Mouse (Mus musculus) liver, embryonic 13.5 days (tissue): ENCODE results near the gene Iah1. TPM values are rescaled to one million over a fixed set of nuclear protein-coding genes. Genes with fewer than 3 reads are reported as not detected.

Experiments
- ATAC-seq: fragments of 200-750 bp; cut with Nextera tagmentation; 2 replicates; pipeline ENCODE4 v1.8.0; 2017; ENCODE audit warnings: low read depth, mild to moderate bottlenecking, moderate number of reproducible peaks, moderate library complexity
- DNase-seq: peaks from one replicate; pipeline ENCODE4 v3.0.0; 2022
- H3K27ac ChIP-seq: fragments of 300-500 bp; sonication (generic); 2 replicates; pipeline ENCODE4 v1.5.1; 2015; ENCODE audit warnings: moderate library complexity, mild to moderate bottlenecking, inconsistent platforms
- H3K27me3 ChIP-seq: fragments of 300-500 bp; sonication (generic); 2 replicates; pipeline ENCODE4 v1.6.1; 2015; ENCODE audit warnings: mild to moderate bottlenecking, inconsistent platforms
- H3K36me3 ChIP-seq: fragments of 300-500 bp; sonication (generic); 2 replicates; pipeline ENCODE4 v1.6.1; 2015; ENCODE audit warnings: mild to moderate bottlenecking, inconsistent platforms
- H3K4me1 ChIP-seq: fragments of 300-500 bp; sonication (generic); replicated peaks from 2 replicates; pipeline ENCODE4 v1.6.1; 2015; ENCODE audit warnings: inconsistent platforms
- H3K4me2 ChIP-seq: fragments of 300-500 bp; sonication (generic); 2 replicates; pipeline ENCODE4 v1.6.1; 2015; ENCODE audit warnings: inconsistent platforms, mild to moderate bottlenecking, moderate library complexity
- H3K4me3 ChIP-seq: fragments of 300-500 bp; sonication (generic); replicated peaks from 2 replicates; pipeline ENCODE4 v1.5.1; 2015; ENCODE audit warnings: mild to moderate bottlenecking, inconsistent platforms
- H3K9ac ChIP-seq: fragments of 300-500 bp; sonication (generic); 2 replicates; pipeline ENCODE4 v1.6.1; 2015; ENCODE audit warnings: mild to moderate bottlenecking, inconsistent platforms
- H3K9me3 ChIP-seq: fragments of 300-500 bp; sonication (generic); replicated peaks from 2 replicates; pipeline ENCODE4 v1.6.1; 2016; ENCODE audit warnings: inconsistent platforms
- WGBS: fragments of 180-500 bp; shearing (Covaris S2); methylation state at CpG from one replicate; pipeline ENCODE4 v1.1.7; 2015; ENCODE audit not compliant: insufficient replicate concordance; 5-methylcytosine and 5-hydroxymethylcytosine counted together
- polyA plus RNA-seq: library from polyadenylated mRNA; unstranded; fragments of >200 nt; fragmentation: Nextera tagmentation; extraction: Ambion mirVana; gene quantifications from 2 replicates; pipeline ENCODE4 v1.2.1, GENCODE M21; 2015

Iah1 gene
- polyA plus RNA-seq, 1 experiment from 2014 or later = 30.2 TPM

- 75% methylated on average over 4 of the region's 4 CpGs for WGBS
- no peak for ATAC-seq
- no peak for DNase-seq
- H3K27me3 ChIP-seq = no peaks in the 10 kb centered on the region
- H3K9me3 ChIP-seq = no peaks in the 10 kb centered on the region
- no peak overlapping the region for H3K27ac ChIP-seq
- H3K4me3 ChIP-seq = no peak overlapping the region
- peaks cover 58% of the 10 kb centered on the region for H3K36me3 ChIP-seq
- H3K9ac ChIP-seq = no peak overlapping the region
- H3K4me2 ChIP-seq = no peak overlapping the region
- H3K4me1 ChIP-seq = peaks cover 34% of the 10 kb centered on the region
Observed at GRCm38 (mm10) chr12:21320317-21320716, 4.1 kb downstream of the Iah1 start.

DNA sequence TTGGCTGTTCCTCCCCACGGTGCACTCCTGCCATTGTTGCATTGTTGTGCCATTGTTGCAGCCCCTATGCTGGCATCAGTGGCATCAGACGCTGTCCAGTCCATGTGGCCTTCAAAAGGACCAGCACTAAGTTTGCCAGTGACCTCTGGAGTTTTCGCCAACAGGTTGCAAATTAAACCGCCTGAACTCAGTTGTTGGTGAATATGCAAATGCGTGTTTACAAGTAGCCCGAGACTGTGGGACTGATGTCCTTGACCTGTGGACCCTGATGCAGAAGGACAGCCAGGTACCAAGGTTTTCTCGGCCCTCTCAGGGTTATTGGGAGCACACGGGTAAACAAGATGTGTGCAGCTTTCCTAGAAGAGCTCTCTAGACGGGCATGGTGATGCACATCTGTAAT, 5.0 kb downstream of the Iah1 start:
- 68% methylated on average over 9 of the region's 9 CpGs for WGBS
- H3K4me3 ChIP-seq = no peak overlapping the region
- no peak overlapping the region for H3K4me2 ChIP-seq
- no peak overlapping the region for H3K27ac ChIP-seq
- H3K36me3 ChIP-seq = peaks cover 66% of the 10 kb centered on the region
- DNase-seq (no peak), ATAC-seq (no peak)
- no peak overlapping the region for H3K9ac ChIP-seq
- H3K27me3 ChIP-seq = no peaks in the 10 kb centered on the region
- H3K4me1 ChIP-seq = peaks cover 27% of the 10 kb centered on the region
- no peaks in the 10 kb centered on the region for H3K9me3 ChIP-seq

DNA sequence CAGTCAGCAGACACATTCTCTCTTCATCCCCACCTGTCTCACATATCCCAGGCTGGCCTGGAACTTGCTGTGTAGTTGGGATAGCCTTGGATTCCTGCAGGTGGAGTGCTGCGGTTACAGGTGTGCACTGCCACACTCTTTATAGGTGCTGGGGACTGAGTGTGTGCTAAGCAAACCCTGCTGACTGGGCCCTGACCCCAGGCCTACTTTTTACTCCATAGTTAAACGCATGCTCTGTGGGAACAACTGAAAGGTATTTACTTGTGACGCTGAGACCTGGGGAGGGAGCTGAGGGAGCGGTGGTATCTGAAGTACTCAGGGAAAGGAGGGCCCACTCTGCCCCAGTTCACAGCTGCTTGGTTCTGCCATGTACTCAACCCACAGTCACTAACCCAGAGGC, 6.1 kb downstream of the Iah1 start:
- no peak overlapping the region for H3K27ac ChIP-seq
- peaks cover 74% of the 10 kb centered on the region for H3K36me3 ChIP-seq
- 84% methylated on average over 4 of the region's 4 CpGs for WGBS
- H3K9ac ChIP-seq = no peak overlapping the region
- peaks cover 21% of the 10 kb centered on the region for H3K4me1 ChIP-seq
- H3K4me3 ChIP-seq = no peak overlapping the region
- DNase-seq (no peak), ATAC-seq (peak; percentile 10; the same call in 1 of the 2 replicates)
- no peaks in the 10 kb centered on the region for H3K27me3 ChIP-seq
- H3K9me3 ChIP-seq = no peaks in the 10 kb centered on the region
- no peak overlapping the region for H3K4me2 ChIP-seq

- Histone ChIP-seq H3K9me3 (no peaks in the 10 kb centered on the region), H3K27me3 (no peaks in the 10 kb centered on the region), H3K4me3 (no peak overlapping the region), H3K27ac (no peak overlapping the region), H3K4me1 (peaks cover 15% of the 10 kb centered on the region), H3K36me3 (peaks cover 80% of the 10 kb centered on the region), H3K4me2 (no peak overlapping the region), H3K9ac (no peak overlapping the region)
- DNase-seq (no peak), ATAC-seq (no peak)
- WGBS = 81% methylated on average over 9 of the region's 9 CpGs
Observed at GRCm38 (mm10) chr12:21322856-21323255, 6.7 kb downstream of the Iah1 start.

- Histone ChIP-seq H3K27ac (no peak overlapping the region), H3K9me3 (no peaks in the 10 kb centered on the region), H3K36me3 (peaks cover 87% of the 10 kb centered on the region), H3K4me3 (no peak overlapping the region), H3K9ac (no peak overlapping the region), H3K27me3 (no peaks in the 10 kb centered on the region), H3K4me1 (peaks cover 12% of the 10 kb centered on the region), H3K4me2 (no peak overlapping the region)
- DNase-seq (no peak), ATAC-seq (no peak)
- 71% methylated on average over 5 of the region's 5 CpGs for WGBS
Observed at GRCm38 (mm10) chr12:21324101-21324500, 7.9 kb downstream of the Iah1 start.

DNA sequence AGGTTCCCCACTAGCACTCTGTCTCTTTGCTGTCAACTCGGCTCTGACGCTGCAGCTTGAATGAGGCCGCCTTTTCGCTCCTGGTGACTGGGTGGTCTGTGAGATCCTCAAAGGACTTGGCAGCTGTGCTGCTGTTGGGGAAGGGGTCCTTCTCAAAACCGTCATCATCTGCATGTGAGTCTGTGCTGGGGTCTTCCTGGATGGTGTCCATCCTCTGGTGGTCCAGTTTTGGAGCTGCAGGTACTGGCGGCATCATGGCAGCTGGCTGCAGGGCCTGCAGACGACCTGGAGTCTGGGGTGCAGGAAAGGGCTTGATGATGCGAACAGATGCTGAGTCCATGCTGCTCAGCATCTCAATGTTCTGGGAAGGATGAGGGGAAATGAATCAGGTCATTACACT, 9.1 kb downstream of the Iah1 start:
- Histone ChIP-seq H3K9me3 (no peaks in the 10 kb centered on the region), H3K36me3 (peaks cover 88% of the 10 kb centered on the region), H3K27ac (no peak overlapping the region), H3K4me2 (no peak overlapping the region), H3K9ac (no peak overlapping the region), H3K4me1 (peaks cover 10% of the 10 kb centered on the region), H3K4me3 (no peak overlapping the region), H3K27me3 (no peaks in the 10 kb centered on the region)
- no peak for DNase-seq
- WGBS = 84% methylated on average over 8 of the region's 8 CpGs
- ATAC-seq = no peak

DNA sequence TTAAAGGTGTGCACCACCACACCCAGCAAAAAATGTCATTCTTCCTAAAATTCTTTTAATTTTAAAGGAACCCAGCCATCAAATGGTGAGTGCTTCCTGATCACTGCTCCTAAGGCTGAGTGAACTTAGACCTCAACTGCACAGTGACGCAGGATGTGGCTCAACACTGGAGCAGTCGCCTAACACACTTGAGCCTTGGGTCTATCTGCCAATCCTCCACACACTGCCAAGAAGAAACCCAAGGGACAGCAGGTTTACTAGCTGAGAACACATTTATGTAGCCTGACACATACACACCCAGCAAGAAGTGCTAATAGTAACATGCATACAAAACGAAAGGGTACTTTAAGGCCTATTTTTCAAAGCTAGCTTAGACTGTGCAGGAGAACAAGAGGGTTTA, 10.1 kb downstream of the Iah1 start:
- no peak overlapping the region for H3K9ac ChIP-seq
- no peak overlapping the region for H3K27ac ChIP-seq
- no peak overlapping the region for H3K4me3 ChIP-seq
- DNase-seq (no peak), ATAC-seq (no peak)
- no peaks in the 10 kb centered on the region for H3K27me3 ChIP-seq
- no peaks in the 10 kb centered on the region for H3K4me1 ChIP-seq
- 83% methylated on average over 3 of the region's 3 CpGs for WGBS
- H3K36me3 ChIP-seq = peaks cover 90% of the 10 kb centered on the region
- H3K4me2 ChIP-seq = no peak overlapping the region
- H3K9me3 ChIP-seq = no peaks in the 10 kb centered on the region

- peaks cover 92% of the 10 kb centered on the region for H3K36me3 ChIP-seq
Observed at GRCm38 (mm10) chr12:21329661-21330400, 13.6 kb downstream of the Iah1 start.

GRCm38 (mm10) chr12:21330961-21331576, 14.9 kb downstream of the Iah1 start:
- H3K9me3 ChIP-seq = no peaks in the 10 kb centered on the region
- no peak overlapping the region for H3K27ac ChIP-seq
- no peaks in the 10 kb centered on the region for H3K27me3 ChIP-seq
- no peaks in the 10 kb centered on the region for H3K4me1 ChIP-seq
- WGBS = 81% methylated on average over 10 of the region's 10 CpGs
- H3K36me3 ChIP-seq = peaks cover 91% of the 10 kb centered on the region
- DNase-seq (no peak), ATAC-seq (no peak; the same call in 1 of the 2 replicates)
- no peak overlapping the region for H3K4me3 ChIP-seq
- H3K4me2 ChIP-seq = no peak overlapping the region
- H3K9ac ChIP-seq = no peak overlapping the region

More at GRCm38 (mm10) chr12:21329661-21330400, 13.6 kb downstream of the Iah1 start:
- Histone ChIP-seq H3K4me2 (no peak overlapping the region), H3K4me1 (no peaks in the 10 kb centered on the region), H3K27me3 (no peaks in the 10 kb centered on the region), H3K27ac (no peak overlapping the region), H3K4me3 (no peak overlapping the region), H3K9me3 (no peaks in the 10 kb centered on the region), H3K9ac (no peak overlapping the region)
- no peak for DNase-seq
- WGBS = 83% methylated on average over 9 of the region's 9 CpGs
- no peak for ATAC-seq

DNA sequence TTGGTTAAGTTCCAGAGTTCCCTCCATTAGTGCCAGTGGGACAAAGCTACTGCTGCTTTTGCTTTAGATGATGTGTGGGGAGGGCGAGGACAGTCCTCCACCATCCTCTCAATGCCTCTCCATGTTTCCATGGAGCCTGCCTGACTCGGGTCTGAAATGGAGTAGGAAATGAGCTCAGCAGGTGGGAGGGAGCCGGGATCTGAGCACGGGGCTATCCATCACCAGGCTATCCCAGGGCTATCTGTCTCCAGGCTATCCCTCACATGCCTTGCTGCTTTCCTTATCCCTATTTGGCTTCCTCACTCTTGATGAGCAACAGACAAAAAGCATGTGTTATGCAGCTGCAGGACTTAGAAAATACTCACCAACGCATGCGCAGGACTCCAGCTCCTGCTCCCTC, 15.5 kb downstream of the Iah1 start:
- Histone ChIP-seq H3K9ac (no peak overlapping the region), H3K36me3 (peaks cover 92% of the 10 kb centered on the region), H3K4me2 (no peak overlapping the region), H3K4me3 (no peak overlapping the region), H3K4me1 (no peaks in the 10 kb centered on the region), H3K27ac (no peak overlapping the region), H3K27me3 (no peaks in the 10 kb centered on the region), H3K9me3 (no peaks in the 10 kb centered on the region)
- ATAC-seq (no peak), DNase-seq (no peak)
- 81% methylated on average over 6 of the region's 6 CpGs for WGBS

- Histone ChIP-seq H3K4me2 (no peak overlapping the region), H3K9ac (no peak overlapping the region), H3K27ac (no peak overlapping the region), H3K36me3 (peaks cover 87% of the 10 kb centered on the region), H3K4me1 (no peaks in the 10 kb centered on the region), H3K4me3 (no peak overlapping the region), H3K27me3 (no peaks in the 10 kb centered on the region), H3K9me3 (no peaks in the 10 kb centered on the region)
- DNase-seq = no peak
- 82% methylated on average over 7 of the region's 7 CpGs for WGBS
- no peak for ATAC-seq
Observed at GRCm38 (mm10) chr12:21333021-21333420, 16.8 kb downstream of the Iah1 start.

GRCm38 (mm10) chr12:21333766-21334165, 17.6 kb downstream of the Iah1 start:
- Histone ChIP-seq H3K27ac (no peak overlapping the region), H3K36me3 (peaks cover 85% of the 10 kb centered on the region), H3K4me2 (no peak overlapping the region), H3K9ac (no peak overlapping the region), H3K4me1 (no peaks in the 10 kb centered on the region), H3K9me3 (no peaks in the 10 kb centered on the region), H3K4me3 (no peak overlapping the region), H3K27me3 (no peaks in the 10 kb centered on the region)
- no peak for ATAC-seq
- no peak for DNase-seq
- 81% methylated on average over 5 of the region's 5 CpGs for WGBS
